Mouse (Mus musculus): Measurements from ENCODE around the gene Slc9a5. TPM values are rescaled to one million over a fixed set of nuclear protein-coding genes. Genes with fewer than 3 reads are reported as not detected.

The Slc9a5 gene
- polyA plus RNA-seq, 1 experiment from 2014 or later = 1.4 TPM

- no peak overlapping the region for H3K4me3 ChIP-seq
- no peaks in the 10 kb centered on the region for H3K9me3 ChIP-seq
- ATAC-seq (ENCODE audit: extremely low read depth, insufficient number of reproducible peaks, low FRiP score, low TSS enrichment) = no peak
- H3K9ac ChIP-seq = no peak overlapping the region
- H3K4me1 ChIP-seq = peaks cover 23% of the 10 kb centered on the region
- WGBS = 70% methylated on average over 15 of the region's 15 CpGs
- H3K27me3 ChIP-seq (replicated peaks) = no peaks in the 10 kb centered on the region
- no peak overlapping the region for H3K27ac ChIP-seq (replicated peaks)
- no peak overlapping the region for H3K4me2 ChIP-seq
- H3K36me3 ChIP-seq = peaks cover 7% of the 10 kb centered on the region
These were observed 10.6 kb downstream of the Slc9a5 start for GRCm38 (mm10) chr8:105359208-105359607.

GRCm38 (mm10) chr8:105359646-105360045 is 11.0 kb downstream of the Slc9a5 start:
- Histone ChIP-seq H3K4me2 (no peak overlapping the region), H3K27me3 (replicated peaks) (no peaks in the 10 kb centered on the region), H3K27ac (replicated peaks) (no peak overlapping the region), H3K9me3 (no peaks in the 10 kb centered on the region), H3K9ac (no peak overlapping the region), H3K4me1 (peaks cover 23% of the 10 kb centered on the region), H3K4me3 (no peak overlapping the region), H3K36me3 (peaks cover 7% of the 10 kb centered on the region)
- no peak for ATAC-seq (ENCODE audit: extremely low read depth, insufficient number of reproducible peaks, low FRiP score, low TSS enrichment)
- WGBS = 48% methylated on average over 4 of the region's 4 CpGs

DNA sequence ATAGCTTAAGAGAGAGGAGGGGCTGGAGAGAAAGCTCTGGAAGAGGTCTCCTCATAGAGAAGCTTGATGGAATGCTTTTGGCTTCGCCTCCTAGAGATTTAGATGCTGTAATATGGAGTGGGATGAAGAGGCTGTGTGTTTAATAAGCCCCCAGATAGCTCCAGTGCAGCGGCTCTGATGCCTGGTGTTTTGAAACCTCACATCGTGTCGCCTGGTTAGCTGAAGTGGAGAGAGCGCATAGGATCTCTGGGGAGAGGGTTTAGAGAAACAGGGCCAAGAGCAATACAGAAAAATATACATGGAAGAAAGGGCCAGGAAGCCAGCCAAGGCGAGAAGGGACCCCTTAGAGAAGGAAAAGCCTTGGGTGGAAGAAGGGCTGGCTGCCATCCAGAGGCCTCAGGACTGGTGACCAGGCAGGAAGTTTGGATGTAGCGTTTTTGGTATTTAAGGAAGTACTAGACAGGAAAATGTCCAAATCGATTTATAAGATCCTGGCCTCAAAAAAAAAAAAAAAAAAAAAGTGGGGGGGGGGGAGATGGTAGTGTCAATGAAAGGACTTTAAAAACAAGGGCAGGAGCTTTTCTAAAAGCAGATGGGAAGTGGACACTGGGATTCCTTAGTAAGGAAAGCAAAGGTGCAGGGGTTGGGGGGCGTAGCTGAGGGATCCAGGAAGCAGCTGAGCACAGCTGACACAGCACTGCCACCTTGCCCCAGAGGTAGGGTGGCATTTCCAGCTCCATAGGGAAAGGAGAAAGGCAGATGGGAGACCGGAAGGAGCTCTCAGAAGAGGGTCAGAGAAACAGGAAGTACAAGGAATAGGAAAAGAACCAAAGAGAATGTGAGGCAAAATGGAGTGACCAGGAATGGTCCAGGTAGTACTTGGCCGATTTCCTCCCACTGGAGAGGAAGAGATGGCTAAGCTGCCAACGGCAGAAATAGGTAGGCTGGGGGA is 13.4 kb downstream of the Slc9a5 start:
- no peak overlapping the region; the same call in 1 of the 2 replicates for H3K4me2 ChIP-seq
- peaks cover 4% of the 10 kb centered on the region; the same call in 1 of the 2 replicates for H3K36me3 ChIP-seq
- no peaks in the 10 kb centered on the region for H3K27me3 ChIP-seq (replicated peaks)
- H3K27ac ChIP-seq (replicated peaks) = peak overlapping the region; percentile 48; the same call in 1 of the 2 replicates
- no peaks in the 10 kb centered on the region for H3K9me3 ChIP-seq
- ATAC-seq (ENCODE audit: extremely low read depth, insufficient number of reproducible peaks, low FRiP score, low TSS enrichment) = peak; percentile 14; the same call in 1 of the 2 replicates
- no peak overlapping the region for H3K4me3 ChIP-seq
- H3K4me1 ChIP-seq = peaks cover 17% of the 10 kb centered on the region
- 59% methylated on average over 12 of the region's 12 CpGs for WGBS
- no peak overlapping the region for H3K9ac ChIP-seq

GRCm38 (mm10) chr8:105367107-105367506 is 18.5 kb downstream of the Slc9a5 start:
- Histone ChIP-seq H3K36me3 (no peaks in the 10 kb centered on the region), H3K4me2 (no peak overlapping the region), H3K4me3 (no peak overlapping the region), H3K4me1 (peaks cover 19% of the 10 kb centered on the region), H3K27me3 (replicated peaks) (peaks cover 12% of the 10 kb centered on the region; the same call in 1 of the 2 replicates), H3K9ac (no peak overlapping the region), H3K27ac (replicated peaks) (no peak overlapping the region), H3K9me3 (no peaks in the 10 kb centered on the region)
- 65% methylated on average over 2 of the region's 2 CpGs for WGBS
- no peak for ATAC-seq (ENCODE audit: extremely low read depth, insufficient number of reproducible peaks, low FRiP score, low TSS enrichment)

DNA sequence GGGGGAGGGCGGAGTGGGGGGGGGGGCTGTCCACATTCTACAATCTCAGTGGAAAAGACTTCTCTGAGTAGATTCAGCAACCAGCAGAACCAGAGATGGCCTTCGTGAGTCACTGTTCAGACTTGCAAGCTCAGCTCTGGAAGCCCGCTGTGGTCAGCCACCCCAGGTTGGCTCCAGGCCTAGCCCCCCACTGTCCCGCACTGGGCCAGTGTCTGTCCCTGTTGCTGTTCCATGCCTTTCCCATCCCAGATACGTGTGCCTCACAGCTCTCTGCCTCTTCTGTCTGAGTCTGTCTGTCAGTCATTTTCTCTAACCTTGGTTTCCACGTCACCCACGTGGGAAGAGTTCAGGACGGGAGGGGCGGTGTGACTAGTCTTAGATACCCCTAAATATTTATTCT is 23.8 kb downstream of the Slc9a5 start:
- Histone ChIP-seq H3K4me1 (peaks cover 15% of the 10 kb centered on the region), H3K36me3 (no peaks in the 10 kb centered on the region), H3K27me3 (replicated peaks) (peaks cover 48% of the 10 kb centered on the region; the same call in 1 of the 2 replicates), H3K9ac (no peak overlapping the region), H3K9me3 (no peaks in the 10 kb centered on the region), H3K27ac (replicated peaks) (no peak overlapping the region), H3K4me2 (no peak overlapping the region), H3K4me3 (no peak overlapping the region)
- 72% methylated on average over 9 of the region's 9 CpGs for WGBS
- ATAC-seq (ENCODE audit: extremely low read depth, insufficient number of reproducible peaks, low FRiP score, low TSS enrichment) = no peak

DNA sequence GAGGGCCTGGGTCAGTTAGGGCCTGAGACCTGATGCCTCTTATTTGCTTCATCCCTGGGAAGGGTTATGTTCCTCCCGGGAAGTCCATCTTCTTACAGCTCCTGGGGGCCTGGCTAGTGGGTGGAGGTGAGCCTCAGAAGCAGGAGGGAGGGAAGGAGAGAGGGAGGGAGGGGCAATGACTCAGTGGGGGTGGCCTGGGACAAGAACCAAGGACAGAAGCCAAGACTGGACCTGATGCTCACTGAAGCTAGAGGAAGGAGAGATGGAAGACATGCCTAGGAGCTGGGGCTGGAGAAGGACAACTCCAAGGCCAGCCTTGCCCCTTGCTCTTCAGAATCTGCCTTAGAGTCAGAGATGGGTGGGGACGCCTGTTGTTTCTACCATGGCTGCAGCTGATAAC is 24.4 kb downstream of the Slc9a5 start, which contains the start of gene Plekhg4:
Gene Plekhg4, plus strand, starts transcription at position 243 of the 400 bp plus-strand sequence.
- no peak for ATAC-seq (ENCODE audit: extremely low read depth, insufficient number of reproducible peaks, low FRiP score, low TSS enrichment)
- no peaks in the 10 kb centered on the region for H3K36me3 ChIP-seq
- H3K9me3 ChIP-seq = no peaks in the 10 kb centered on the region
- WGBS = 56% methylated on average over 2 of the region's 2 CpGs
- H3K9ac ChIP-seq = no peak within 1 kb of the TSS
- H3K27ac ChIP-seq (replicated peaks) = no peak within 1 kb of the TSS
- H3K4me2 ChIP-seq = no peak within 1 kb of the TSS; the same call in 1 of the 2 replicates
- H3K4me1 ChIP-seq = peaks cover 15% of the 10 kb centered on the region
- H3K27me3 ChIP-seq (replicated peaks) = peaks cover 54% of the 10 kb centered on the region
- H3K4me3 ChIP-seq = no peak within 1 kb of the TSS

DNA sequence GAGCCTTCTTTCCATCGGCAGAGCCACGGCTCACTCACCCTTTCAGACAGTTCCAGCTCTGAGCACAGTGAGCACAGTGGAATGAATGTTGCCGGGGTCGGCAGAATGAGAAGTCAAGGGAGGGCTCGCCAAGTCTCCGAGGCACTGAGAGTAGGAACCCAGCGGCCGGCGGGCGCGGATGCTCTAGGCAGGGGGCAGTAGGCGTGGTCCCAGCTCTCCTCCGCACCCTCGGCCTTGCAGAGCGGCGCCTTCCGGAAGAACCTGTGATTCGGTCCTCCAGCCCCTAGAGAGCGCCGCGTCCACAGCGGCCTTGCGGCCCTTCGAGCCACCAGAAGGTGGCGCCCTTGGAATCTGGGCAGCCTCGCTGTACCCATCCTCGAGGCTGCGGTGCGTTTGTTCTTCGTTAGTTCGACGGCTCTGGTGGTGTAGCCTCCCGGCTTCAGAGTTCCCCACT is 25.9 kb downstream of the Slc9a5 start:
- Histone ChIP-seq H3K4me2 (peak overlapping the region; percentile 68), H3K9ac (peak overlapping the region; percentile 41; the same call in 1 of the 2 replicates), H3K36me3 (no peaks in the 10 kb centered on the region), H3K27ac (replicated peaks) (no peak overlapping the region), H3K9me3 (no peaks in the 10 kb centered on the region), H3K27me3 (replicated peaks) (peaks cover 45% of the 10 kb centered on the region), H3K4me1 (peaks cover 22% of the 10 kb centered on the region), H3K4me3 (peak overlapping the region; percentile 42)
- WGBS = 21% methylated on average over 33 of the region's 33 CpGs
- ATAC-seq (ENCODE audit: extremely low read depth, insufficient number of reproducible peaks, low FRiP score, low TSS enrichment) = no peak

DNA sequence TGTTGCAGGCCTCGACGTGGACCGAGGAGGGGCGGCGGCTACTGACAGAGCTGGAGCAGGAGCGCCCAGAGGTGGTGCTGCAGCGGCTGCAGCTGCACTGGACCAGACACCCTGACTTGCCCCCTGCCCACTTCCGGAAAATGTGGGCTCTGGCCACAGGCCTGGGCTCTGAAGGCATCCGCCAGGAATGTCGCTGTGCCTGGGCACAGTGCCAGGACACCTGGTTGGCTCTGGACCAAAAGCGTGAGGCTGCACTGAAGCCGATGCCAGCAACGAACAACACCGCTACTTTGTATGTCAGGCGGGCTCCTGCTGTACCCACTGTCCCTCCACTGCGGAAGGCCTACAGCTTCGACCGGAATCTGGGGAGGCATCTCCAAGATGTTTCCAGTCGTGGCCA is 30.0 kb downstream of the Slc9a5 start:
- H3K36me3 ChIP-seq = no peaks in the 10 kb centered on the region
- peak overlapping the region; percentile 33; the same call in 1 of the 2 replicates for H3K9ac ChIP-seq
- 28% methylated on average over 19 of the region's 19 CpGs for WGBS
- H3K4me1 ChIP-seq = peaks cover 20% of the 10 kb centered on the region
- H3K27ac ChIP-seq (replicated peaks) = no peak overlapping the region
- H3K4me3 ChIP-seq = no peak overlapping the region
- H3K27me3 ChIP-seq (replicated peaks) = peaks cover 45% of the 10 kb centered on the region
- no peaks in the 10 kb centered on the region for H3K9me3 ChIP-seq
- peak overlapping the region; percentile 37 for H3K4me2 ChIP-seq
- no peak for ATAC-seq (ENCODE audit: extremely low read depth, insufficient number of reproducible peaks, low FRiP score, low TSS enrichment)

- no peak overlapping the region for H3K4me2 ChIP-seq
- H3K27me3 ChIP-seq (replicated peaks) = peaks cover 33% of the 10 kb centered on the region
- WGBS = 81% methylated on average over 12 of the region's 12 CpGs
- peak overlapping the region; percentile 24; the same call in 1 of the 2 replicates for H3K9ac ChIP-seq
- H3K36me3 ChIP-seq = no peaks in the 10 kb centered on the region
- H3K9me3 ChIP-seq = no peaks in the 10 kb centered on the region
- H3K27ac ChIP-seq (replicated peaks) = no peak overlapping the region
- no peak for ATAC-seq (ENCODE audit: extremely low read depth, insufficient number of reproducible peaks, low FRiP score, low TSS enrichment)
- H3K4me1 ChIP-seq = peaks cover 14% of the 10 kb centered on the region
- no peak overlapping the region for H3K4me3 ChIP-seq
These were observed 31.7 kb downstream of the Slc9a5 start for GRCm38 (mm10) chr8:105380308-105380707.

- Histone ChIP-seq H3K4me1 (peaks cover 34% of the 10 kb centered on the region), H3K9ac (no peak overlapping the region), H3K27me3 (replicated peaks) (peaks cover 19% of the 10 kb centered on the region), H3K4me3 (no peak overlapping the region), H3K27ac (replicated peaks) (no peak overlapping the region), H3K4me2 (no peak overlapping the region), H3K36me3 (no peaks in the 10 kb centered on the region), H3K9me3 (no peaks in the 10 kb centered on the region)
- no peak for ATAC-seq (ENCODE audit: extremely low read depth, insufficient number of reproducible peaks, low FRiP score, low TSS enrichment)
- WGBS = 85% methylated on average over 2 of the region's 2 CpGs
These were observed 35.4 kb downstream of the Slc9a5 start for GRCm38 (mm10) chr8:105384070-105384469.

DNA sequence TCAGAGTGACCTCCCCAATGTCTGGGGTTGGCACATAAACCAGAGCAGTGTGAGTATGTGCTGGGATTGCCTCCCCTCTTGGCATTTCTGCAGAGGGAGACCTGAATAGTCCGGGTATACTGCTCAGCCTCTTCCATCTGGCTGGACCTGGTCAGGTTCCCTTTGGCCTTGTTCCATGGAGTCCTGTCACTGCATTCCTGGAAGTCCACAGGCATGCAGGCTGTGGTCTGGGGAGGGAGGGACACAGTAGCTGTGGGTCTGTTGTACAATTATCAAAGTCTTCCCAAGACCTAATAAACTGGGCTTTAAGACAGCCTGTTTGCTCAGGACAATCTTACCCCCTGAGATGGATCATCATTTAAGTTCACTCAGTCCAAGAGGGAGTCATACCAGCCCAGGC is 38.5 kb downstream of the Slc9a5 start:
- Histone ChIP-seq H3K4me1 (peaks cover 30% of the 10 kb centered on the region), H3K4me2 (no peak overlapping the region), H3K36me3 (no peaks in the 10 kb centered on the region), H3K9ac (no peak overlapping the region), H3K27ac (replicated peaks) (no peak overlapping the region), H3K4me3 (no peak overlapping the region), H3K27me3 (replicated peaks) (peaks cover 34% of the 10 kb centered on the region), H3K9me3 (no peaks in the 10 kb centered on the region)
- peak; percentile 52; the same call in 1 of the 2 replicates for ATAC-seq (ENCODE audit: extremely low read depth, insufficient number of reproducible peaks, low FRiP score, low TSS enrichment)
- 10% methylated on average over 1 of the region's 1 CpGs for WGBS

Data from heart, embryonic 13.5 days (tissue).